Mouse (Mus musculus) ES-E14 (cell line): ENCODE results near the gene Inafm2.

Experiments
- CHD2 ChIP-seq: IDR thresholded peaks from 2 replicates; pipeline ENCODE4 v1.6.1; 2014; ENCODE audit warnings: mild to moderate bottlenecking, low read depth, low read length, inconsistent platforms
- HCFC1 ChIP-seq: IDR thresholded peaks from 2 replicates; pipeline ENCODE4 v1.6.1; 2012; ENCODE audit warnings: low read length, inconsistent platforms, borderline replicate concordance; ENCODE audit not compliant: insufficient read depth
- ZC3H11A ChIP-seq: IDR thresholded peaks from 2 replicates; pipeline ENCODE4 v1.6.1; 2012; ENCODE audit warnings: low read depth, mild to moderate bottlenecking, inconsistent platforms, low read length, borderline replicate concordance

DNA sequence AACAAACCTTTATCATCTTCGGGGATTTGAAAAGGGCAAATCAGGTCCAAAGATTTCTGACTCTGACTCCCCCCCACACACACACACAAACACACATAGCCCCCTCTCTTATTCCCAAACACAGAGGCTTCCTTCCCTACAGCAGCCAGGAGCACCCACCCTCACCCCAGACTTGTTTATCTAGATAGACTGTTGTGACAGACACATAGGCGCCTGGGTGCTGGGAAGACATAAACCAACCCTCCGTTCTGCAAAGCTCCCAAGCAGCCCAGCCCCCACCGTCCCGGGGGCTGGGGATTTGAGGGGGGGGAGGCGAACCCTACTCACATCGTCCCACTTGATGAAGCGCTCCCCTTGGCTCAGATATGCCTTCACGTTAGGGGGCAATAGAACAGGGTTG is 17.6 kb upstream of the Inafm2 start:
- TF ChIP-seq HCFC1 (no peak), ZC3H11A (no peak), CHD2 (no peak)
